Mouse (Mus musculus): Measurements from ENCODE around the gene Olfr594.
"Not testable (repeated sequence)": the region's sequence is repeated elsewhere in the genome, so short reads cannot be mapped to it uniquely, and the experiment has no call there.

Gene Olfr594

GRCm38 (mm10) chr7:103216696-103217095, at the start of gene Olfr594:
Olfr594 (plus strand) TSS chr7:103216996.
- DNase-seq (ENCODE audit: extremely low read depth, low read depth) = no peak

- DNase-seq (ENCODE audit: extremely low read depth, low read depth) = no peak
These were observed 47.1 kb upstream of the Olfr594 start for GRCm38 (mm10) chr7:103169697-103170096.

GRCm38 (mm10) chr7:103178240-103178639, 38.6 kb upstream of the Olfr594 start, which contains the start of gene Olfr591:
Olfr591 (minus strand) TSS chr7:103178340.
- DNase-seq (ENCODE audit: extremely low read depth, low read depth) = no peak

- DNase-seq (ENCODE audit: extremely low read depth, low read depth) = not testable (repeated sequence)
These were observed 32.3 kb upstream of the Olfr594 start, which contains the start of gene Olfr592 for GRCm38 (mm10) chr7:103184503-103184902. Olfr592 (plus strand) TSS chr7:103184803.

- DNase-seq (ENCODE audit: extremely low read depth, low read depth) = no peak
These were observed 5.2 kb upstream of the Olfr594 start, which contains the start of gene Olfr593 for GRCm38 (mm10) chr7:103211562-103211961. Olfr593 (plus strand) TSS chr7:103211862.

GRCm38 (mm10) chr7:103212050-103212449, 4.7 kb upstream of the Olfr594 start:
- not testable (repeated sequence) for DNase-seq (ENCODE audit: extremely low read depth, low read depth)

- DNase-seq (ENCODE audit: extremely low read depth, low read depth) = not testable (repeated sequence)
These were observed 35.6 kb downstream of the Olfr594 start, which contains the start of gene Usp17ld for GRCm38 (mm10) chr7:103252405-103252804. Usp17ld (minus strand) TSS chr7:103252505.

Data from MEL-GATA-1-ER (cell line).